In genomic region chr14:41610690-41611089, GRCm38 (mm10) we compare ENCODE assay signal across 4 mouse cellular contexts. TPM values are rescaled to one million over a fixed set of nuclear protein-coding genes. Genes with fewer than 3 reads are reported as not detected.
"Had no signal": no experiment of that assay in that cellular context is flagged by ENCODE, and none has a peak within 500 bp of the region (broad histone marks: within the 10 kb centered on the region; RNA-seq: fewer than 3 reads in every experiment).

No protein-coding gene starts in this region.

RNA-seq across cellular contexts. Expression of gene Gm3072, which starts 13.7 kb away (rescaled TPM):
- total RNA-seq: megakaryocyte progenitor cell, adult 5-6 weeks; midbrain, postnatal 0 days; monocyte, adult 5-6 weeks; neutrophil, adult 5-6 weeks had no signal

RNA-seq across cellular contexts. Expression of gene Gm3676, which starts 35.6 kb away (rescaled TPM):
- total RNA-seq: megakaryocyte progenitor cell, adult 5-6 weeks; midbrain, postnatal 0 days; monocyte, adult 5-6 weeks; neutrophil, adult 5-6 weeks had no signal

RNA-seq across cellular contexts. Expression of gene 1700049E17Rik2, which starts 37.7 kb away (rescaled TPM):
- total RNA-seq: megakaryocyte progenitor cell, adult 5-6 weeks; midbrain, postnatal 0 days; monocyte, adult 5-6 weeks; neutrophil, adult 5-6 weeks had no signal

RNA-seq across cellular contexts. Expression of gene Gm7970, which starts 55.3 kb away (rescaled TPM):
- total RNA-seq: megakaryocyte progenitor cell, adult 5-6 weeks; midbrain, postnatal 0 days; monocyte, adult 5-6 weeks; neutrophil, adult 5-6 weeks had no signal
